Mouse (Mus musculus) WW6 (cell line): ENCODE results near the gene Rgs10.

Experiments used
- DNase-seq: peaks from one replicate; pipeline ENCODE4 v3.0.0-alpha.2; 2013; ENCODE audit warnings: low read depth, low spot score

Rgs10 gene

GRCm38 (mm10) chr7:128374156-128374555, 44.4 kb downstream of the Rgs10 start:
- no peak for DNase-seq

- no peak for DNase-seq
Measured at GRCm38 (mm10) chr7:128373751-128374150, 44.8 kb downstream of the Rgs10 start.

GRCm38 (mm10) chr7:128372331-128372730, 46.2 kb downstream of the Rgs10 start:
- no peak for DNase-seq

- no peak for DNase-seq
Measured at GRCm38 (mm10) chr7:128369366-128369765, 49.2 kb downstream of the Rgs10 start.

- no peak for DNase-seq
Measured at GRCm38 (mm10) chr7:128368828-128369227, 49.7 kb downstream of the Rgs10 start.

GRCm38 (mm10) chr7:128366654-128367053, 51.9 kb downstream of the Rgs10 start:
- no peak for DNase-seq

- no peak for DNase-seq
Measured at GRCm38 (mm10) chr7:128365096-128365715, 53.4 kb downstream of the Rgs10 start.

- no peak for DNase-seq
Measured at GRCm38 (mm10) chr7:128364526-128364925, 54.0 kb downstream of the Rgs10 start.

GRCm38 (mm10) chr7:128363806-128364205, 54.8 kb downstream of the Rgs10 start:
- no peak for DNase-seq

GRCm38 (mm10) chr7:128362916-128363315, 55.6 kb downstream of the Rgs10 start:
- no peak for DNase-seq

GRCm38 (mm10) chr7:128359741-128360140, 58.8 kb downstream of the Rgs10 start:
- DNase-seq = no peak

GRCm38 (mm10) chr7:128359164-128359563, 59.4 kb downstream of the Rgs10 start:
- no peak for DNase-seq

GRCm38 (mm10) chr7:128358741-128359140, 59.8 kb downstream of the Rgs10 start:
- DNase-seq = no peak

- no peak for DNase-seq
Measured at GRCm38 (mm10) chr7:128356868-128357755, 61.4 kb downstream of the Rgs10 start.

- no peak for DNase-seq
Measured at GRCm38 (mm10) chr7:128355463-128355862, 63.1 kb downstream of the Rgs10 start.

- no peak for DNase-seq
Measured at GRCm38 (mm10) chr7:128352721-128353120, 65.8 kb downstream of the Rgs10 start.

GRCm38 (mm10) chr7:128351176-128351575, 67.4 kb downstream of the Rgs10 start:
- DNase-seq = no peak

GRCm38 (mm10) chr7:128350316-128350715, 68.2 kb downstream of the Rgs10 start:
- DNase-seq = no peak

- no peak for DNase-seq
Measured at GRCm38 (mm10) chr7:128349751-128350150, 68.8 kb downstream of the Rgs10 start.

GRCm38 (mm10) chr7:128348608-128349007, 70.0 kb downstream of the Rgs10 start:
- DNase-seq = no peak

- no peak for DNase-seq
Measured at GRCm38 (mm10) chr7:128346991-128347390, 71.6 kb downstream of the Rgs10 start.

GRCm38 (mm10) chr7:128346522-128346921, 72.0 kb downstream of the Rgs10 start:
- DNase-seq = no peak

GRCm38 (mm10) chr7:128345691-128346090, 72.9 kb downstream of the Rgs10 start:
- no peak for DNase-seq
